Mouse (Mus musculus): ENCODE measurements around the gene Zranb2. TPM values are rescaled to one million over a fixed set of nuclear protein-coding genes. Genes with fewer than 3 reads are reported as not detected.

The Zranb2 gene
- polyA plus RNA-seq (2012; ENCODE audit: insufficient read depth, insufficient read length, missing spikeins), result 69.3 and 71.2 TPM in 2 replicates

DNA sequence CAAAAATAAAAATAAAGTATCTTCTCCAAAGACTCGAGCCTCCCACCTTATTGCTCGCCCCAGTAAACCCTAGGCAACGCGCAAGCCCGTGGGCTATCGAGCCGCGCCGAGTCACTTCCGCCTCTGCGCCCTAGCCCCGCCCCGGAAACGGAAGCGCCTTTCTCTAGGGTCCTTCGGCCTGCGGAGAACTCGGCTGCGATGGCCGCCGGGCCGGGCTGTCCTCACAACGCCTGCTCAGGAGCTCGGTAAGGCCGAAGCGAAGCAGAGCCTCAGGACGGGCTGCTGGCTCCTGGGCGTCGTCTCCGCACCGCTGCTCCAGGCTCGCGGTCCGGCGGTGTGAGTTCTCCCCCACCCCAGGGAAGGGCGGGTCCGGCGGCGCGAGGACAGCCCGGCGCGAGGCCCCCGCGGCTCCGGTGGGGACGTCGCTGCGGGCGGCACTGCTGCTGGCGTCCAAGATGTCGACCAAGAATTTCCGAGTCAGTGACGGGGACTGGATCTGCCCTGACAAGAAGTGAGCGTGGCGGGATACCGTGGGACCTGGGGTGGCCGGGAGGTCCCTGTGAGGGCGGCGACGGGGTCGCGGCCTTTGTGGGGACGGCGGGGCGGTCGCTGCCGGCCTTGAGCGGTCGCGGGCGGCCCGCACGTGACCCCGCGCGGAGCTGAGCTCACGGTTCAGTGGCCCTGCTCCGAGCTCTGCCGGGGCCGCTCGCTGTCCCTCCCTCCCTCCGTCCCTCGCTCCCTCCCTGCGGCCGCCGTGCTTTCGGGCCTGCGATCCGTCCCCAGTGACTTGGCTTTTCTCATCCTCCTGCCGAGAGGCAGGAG is at the start of gene Zranb2:
Gene Zranb2 (plus strand): TSS at position 197 of the 822 bp plus-strand sequence.
- H3K4me3 ChIP-seq (ENCODE audit: insufficient read depth, low read depth, low read length), result peak within 1 kb of the TSS; percentile 93
- H3K27ac ChIP-seq (replicated peaks; ENCODE audit: low read depth, low read length), result peak within 1 kb of the TSS; percentile 91
- no peaks in the 10 kb centered on the region for H3K4me1 ChIP-seq (ENCODE audit: control insufficient read depth, insufficient read depth, insufficient read length, low read length)

DNA sequence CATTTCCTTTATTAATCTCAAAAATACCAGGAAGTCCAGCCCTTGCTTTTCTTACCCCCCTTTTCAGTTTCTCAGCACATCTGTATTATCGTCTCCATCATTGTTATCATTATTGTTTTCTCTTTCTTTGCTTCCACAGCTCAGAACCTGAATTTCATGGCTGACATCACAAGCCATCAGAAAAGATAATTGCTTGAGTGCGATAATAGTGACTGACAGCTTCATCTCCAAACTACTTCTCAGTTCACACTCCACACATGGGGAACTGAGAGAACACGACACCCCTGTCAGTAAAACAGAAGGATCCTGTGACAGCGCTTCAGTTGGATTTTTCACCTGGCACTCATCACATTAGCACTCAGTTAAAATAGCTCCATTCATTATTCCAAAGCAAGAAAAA is 41.9 kb upstream of the Zranb2 start:
- Histone ChIP-seq H3K27ac (replicated peaks; ENCODE audit: low read depth, low read length) (no peak overlapping the region), H3K4me1 (ENCODE audit: control insufficient read depth, insufficient read depth, insufficient read length, low read length) (no peaks in the 10 kb centered on the region), H3K4me3 (ENCODE audit: insufficient read depth, low read depth, low read length) (no peak overlapping the region)

DNA sequence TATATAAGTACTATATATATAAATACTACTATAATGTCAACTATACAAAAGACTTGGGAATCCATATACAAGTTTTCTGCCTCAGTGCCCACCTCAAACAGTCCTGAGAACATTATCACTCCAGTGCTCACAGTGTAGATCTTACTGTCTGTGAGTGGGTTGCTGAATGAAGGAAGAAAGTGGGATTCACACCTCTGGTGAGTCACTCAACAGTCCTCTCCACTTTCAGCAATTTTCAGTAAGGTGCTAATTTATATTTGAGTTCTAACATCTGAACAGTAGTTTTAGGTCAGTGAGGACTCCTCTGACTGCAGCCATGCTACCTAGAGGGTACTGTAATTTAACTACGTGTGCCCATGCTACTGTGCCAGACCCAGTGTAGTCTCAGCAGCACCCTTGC is 31.7 kb upstream of the Zranb2 start:
- no peak overlapping the region for H3K27ac ChIP-seq (replicated peaks; ENCODE audit: low read depth, low read length)
- no peaks in the 10 kb centered on the region for H3K4me1 ChIP-seq (ENCODE audit: control insufficient read depth, insufficient read depth, insufficient read length, low read length)
- no peak overlapping the region for H3K4me3 ChIP-seq (ENCODE audit: insufficient read depth, low read depth, low read length)

DNA sequence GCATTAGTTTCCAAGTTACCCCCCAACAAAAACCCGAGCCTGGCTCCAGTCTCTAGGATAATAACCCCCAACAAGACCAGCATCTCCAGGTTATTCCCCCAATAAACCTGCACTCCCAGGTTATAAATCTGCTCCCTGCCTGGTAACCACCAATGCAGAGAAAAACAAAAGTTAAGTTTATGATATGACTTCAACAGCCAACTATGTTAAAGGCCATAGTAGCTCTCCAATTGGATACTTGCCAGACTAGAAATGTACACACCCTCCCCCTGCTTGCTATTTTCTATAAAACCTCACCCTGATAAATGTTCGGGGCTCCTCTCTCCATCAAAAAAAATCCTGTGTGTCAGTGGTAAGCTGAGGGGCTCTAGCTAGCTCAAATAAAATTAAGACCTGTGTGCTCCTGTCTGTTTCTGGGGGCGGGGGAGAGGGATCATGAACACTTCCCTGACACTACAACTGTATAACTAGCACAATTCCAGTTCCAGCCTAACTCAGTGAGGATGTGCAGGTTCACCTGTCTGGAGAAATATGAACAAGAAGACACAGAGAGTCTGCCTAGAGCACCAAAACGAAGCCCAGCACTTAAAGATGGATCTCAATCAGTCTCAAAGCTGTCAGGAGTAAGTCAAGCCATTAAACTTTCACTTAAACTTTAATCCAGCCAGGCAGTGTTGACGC is 19.7 kb upstream of the Zranb2 start:
- Histone ChIP-seq H3K4me1 (ENCODE audit: control insufficient read depth, insufficient read depth, insufficient read length, low read length) (no peaks in the 10 kb centered on the region), H3K4me3 (ENCODE audit: insufficient read depth, low read depth, low read length) (no peak overlapping the region), H3K27ac (replicated peaks; ENCODE audit: low read depth, low read length) (no peak overlapping the region)

DNA sequence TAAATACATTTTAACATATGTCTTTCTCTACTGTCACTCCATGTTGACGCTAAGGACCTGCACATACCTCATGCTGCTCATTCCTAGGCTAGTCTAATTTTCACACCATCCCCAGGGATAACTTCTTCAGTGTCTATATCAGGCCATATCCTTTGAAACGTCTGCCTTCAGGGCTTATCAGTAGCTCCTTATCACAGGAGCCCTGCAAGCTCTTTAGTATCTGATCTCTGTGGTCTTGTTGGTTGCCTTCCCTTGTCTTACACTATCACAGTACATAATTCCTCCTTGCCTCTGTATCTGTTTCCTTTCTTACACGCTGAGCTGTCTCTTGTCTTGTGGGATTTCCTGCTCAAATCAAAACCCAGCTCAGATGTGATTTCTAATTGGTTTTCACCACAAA is 17.5 kb upstream of the Zranb2 start:
- Histone ChIP-seq H3K4me1 (ENCODE audit: control insufficient read depth, insufficient read depth, insufficient read length, low read length) (no peaks in the 10 kb centered on the region), H3K27ac (replicated peaks; ENCODE audit: low read depth, low read length) (no peak overlapping the region), H3K4me3 (ENCODE audit: insufficient read depth, low read depth, low read length) (no peak overlapping the region)

DNA sequence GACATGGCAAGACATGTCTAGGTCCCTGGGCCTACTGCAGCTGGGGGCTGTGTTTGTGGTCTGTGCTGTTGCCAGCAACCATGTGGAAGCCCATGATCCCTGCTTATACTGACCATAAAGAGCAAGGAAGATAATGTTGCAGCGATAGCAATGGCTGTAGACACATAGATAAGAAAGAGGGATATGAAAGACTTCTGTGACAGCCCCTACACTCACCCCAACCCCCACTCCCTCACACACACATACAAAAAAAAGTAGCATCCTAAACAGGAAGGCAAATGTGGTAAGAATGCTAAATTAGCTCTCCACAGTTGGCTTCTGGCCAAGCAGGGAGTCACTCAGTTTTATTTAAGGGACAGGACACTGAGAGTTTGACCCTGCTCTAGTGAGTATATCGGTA is 16.0 kb upstream of the Zranb2 start:
- no peak overlapping the region for H3K27ac ChIP-seq (replicated peaks; ENCODE audit: low read depth, low read length)
- no peak overlapping the region for H3K4me3 ChIP-seq (ENCODE audit: insufficient read depth, low read depth, low read length)
- H3K4me1 ChIP-seq (ENCODE audit: control insufficient read depth, insufficient read depth, insufficient read length, low read length), result no peaks in the 10 kb centered on the region

DNA sequence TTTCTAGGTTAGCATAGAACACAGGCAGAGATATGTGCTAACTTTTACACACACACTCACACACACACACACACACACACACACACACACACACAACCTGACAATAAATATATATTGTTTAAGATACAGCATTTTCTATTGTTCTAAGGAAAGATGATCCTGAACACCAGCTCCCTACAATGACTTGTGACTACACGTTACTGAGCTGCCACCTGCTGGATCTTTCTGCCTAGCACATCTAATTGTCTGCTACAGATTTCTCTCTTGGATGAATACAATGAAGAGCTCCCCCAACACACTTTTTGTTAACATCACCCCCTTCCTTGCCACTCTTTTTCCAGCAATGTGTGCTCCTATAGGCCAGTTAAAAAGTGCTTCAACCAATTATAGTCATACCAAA is 13.5 kb upstream of the Zranb2 start:
- Histone ChIP-seq H3K27ac (replicated peaks; ENCODE audit: low read depth, low read length) (no peak overlapping the region), H3K4me1 (ENCODE audit: control insufficient read depth, insufficient read depth, insufficient read length, low read length) (no peaks in the 10 kb centered on the region), H3K4me3 (ENCODE audit: insufficient read depth, low read depth, low read length) (no peak overlapping the region)

DNA sequence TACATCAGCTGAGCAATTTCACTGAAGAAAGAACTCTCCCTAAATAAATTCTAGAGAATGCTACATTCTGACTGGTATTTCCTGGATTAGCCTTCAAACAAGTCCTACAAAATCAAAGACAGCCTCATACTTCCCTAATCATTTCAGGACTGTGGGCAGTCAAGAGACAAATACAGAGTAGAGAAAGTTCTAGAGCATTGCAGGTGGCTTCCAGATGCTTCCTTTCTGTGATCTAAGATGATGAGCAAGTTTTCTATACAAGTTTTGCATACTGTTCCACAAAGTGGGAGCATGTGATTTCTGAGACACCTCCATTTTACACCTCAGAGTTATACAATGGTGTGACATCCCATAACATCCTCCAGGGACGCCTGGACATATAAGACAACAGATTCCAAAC is 10.1 kb upstream of the Zranb2 start:
- Histone ChIP-seq H3K4me1 (ENCODE audit: control insufficient read depth, insufficient read depth, insufficient read length, low read length) (no peaks in the 10 kb centered on the region), H3K4me3 (ENCODE audit: insufficient read depth, low read depth, low read length) (no peak overlapping the region), H3K27ac (replicated peaks; ENCODE audit: low read depth, low read length) (no peak overlapping the region)

DNA sequence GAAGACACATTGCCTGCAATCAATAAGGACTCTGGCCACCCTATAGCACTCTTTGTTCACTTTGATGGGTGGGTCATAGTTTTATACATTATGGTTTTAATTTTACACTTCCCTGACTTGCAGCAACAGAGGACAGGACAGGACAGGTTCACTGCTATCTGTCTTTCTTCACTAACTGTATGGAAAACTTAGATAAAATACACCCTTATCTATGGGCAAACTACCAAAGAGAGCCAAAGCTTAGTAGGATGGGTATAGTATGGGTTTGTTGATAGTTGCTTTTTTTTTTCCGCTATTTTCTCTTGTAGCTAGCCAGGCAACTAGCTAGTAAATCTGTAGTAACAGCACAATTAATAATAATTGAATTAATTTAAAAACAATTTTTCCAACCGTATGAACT is 2.4 kb upstream of the Zranb2 start:
- no peaks in the 10 kb centered on the region for H3K4me1 ChIP-seq (ENCODE audit: control insufficient read depth, insufficient read depth, insufficient read length, low read length)
- H3K27ac ChIP-seq (replicated peaks; ENCODE audit: low read depth, low read length), result no peak overlapping the region
- H3K4me3 ChIP-seq (ENCODE audit: insufficient read depth, low read depth, low read length), result no peak overlapping the region

DNA sequence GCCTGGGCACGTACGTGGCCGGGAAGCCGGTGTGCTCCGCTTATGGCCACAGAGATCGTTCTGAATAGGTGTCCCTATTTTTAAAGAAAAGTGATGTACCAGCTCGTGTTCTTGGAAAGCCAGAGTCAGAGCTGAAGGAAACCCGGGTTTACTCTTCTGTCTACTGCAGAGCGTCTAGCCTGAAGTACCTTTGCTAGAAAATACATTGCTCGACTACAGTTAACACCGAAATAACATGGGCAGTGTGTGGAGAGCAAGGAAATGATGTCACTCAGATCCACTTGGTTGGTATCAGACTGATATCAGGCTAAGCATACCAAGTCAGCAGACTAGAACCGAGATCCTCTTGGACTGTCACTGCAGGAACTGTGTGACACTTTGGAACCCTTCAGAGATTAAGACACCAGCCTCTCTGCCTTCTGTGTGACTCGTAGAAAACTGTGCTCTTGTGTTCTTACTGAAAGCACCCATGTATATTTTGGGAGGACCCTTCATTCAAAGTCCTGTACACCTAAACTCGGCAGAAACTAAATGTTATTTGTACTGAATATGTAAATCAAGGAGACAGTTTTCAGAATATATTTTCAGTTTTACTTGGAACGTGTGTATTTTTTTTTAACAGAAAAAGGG is 941 bp downstream of the Zranb2 start:
- Histone ChIP-seq H3K4me1 (ENCODE audit: control insufficient read depth, insufficient read depth, insufficient read length, low read length) (no peaks in the 10 kb centered on the region), H3K4me3 (ENCODE audit: insufficient read depth, low read depth, low read length) (peak overlapping the region; percentile 93), H3K27ac (replicated peaks; ENCODE audit: low read depth, low read length) (peak overlapping the region; percentile 91)

DNA sequence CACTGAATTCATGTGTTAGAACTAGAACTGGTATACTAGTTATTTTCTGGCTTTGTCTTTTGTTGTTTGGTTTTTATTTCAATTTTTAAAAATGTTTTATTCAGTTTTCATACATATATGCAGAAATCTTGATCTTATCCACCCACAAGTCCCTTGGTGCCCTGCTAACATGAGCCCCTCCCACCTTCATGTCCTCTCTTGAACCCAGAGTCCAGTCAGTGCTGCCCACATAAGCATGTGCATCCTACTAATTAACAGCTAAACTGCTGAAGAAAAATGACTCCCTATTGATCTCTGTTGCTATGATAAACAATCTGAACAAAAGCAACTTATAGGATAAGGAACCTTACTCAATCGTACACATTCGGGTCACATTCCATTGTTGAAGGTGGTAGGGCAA is 15.4 kb downstream of the Zranb2 start:
- Histone ChIP-seq H3K4me1 (ENCODE audit: control insufficient read depth, insufficient read depth, insufficient read length, low read length) (no peaks in the 10 kb centered on the region), H3K4me3 (ENCODE audit: insufficient read depth, low read depth, low read length) (no peak overlapping the region), H3K27ac (replicated peaks; ENCODE audit: low read depth, low read length) (no peak overlapping the region)

DNA sequence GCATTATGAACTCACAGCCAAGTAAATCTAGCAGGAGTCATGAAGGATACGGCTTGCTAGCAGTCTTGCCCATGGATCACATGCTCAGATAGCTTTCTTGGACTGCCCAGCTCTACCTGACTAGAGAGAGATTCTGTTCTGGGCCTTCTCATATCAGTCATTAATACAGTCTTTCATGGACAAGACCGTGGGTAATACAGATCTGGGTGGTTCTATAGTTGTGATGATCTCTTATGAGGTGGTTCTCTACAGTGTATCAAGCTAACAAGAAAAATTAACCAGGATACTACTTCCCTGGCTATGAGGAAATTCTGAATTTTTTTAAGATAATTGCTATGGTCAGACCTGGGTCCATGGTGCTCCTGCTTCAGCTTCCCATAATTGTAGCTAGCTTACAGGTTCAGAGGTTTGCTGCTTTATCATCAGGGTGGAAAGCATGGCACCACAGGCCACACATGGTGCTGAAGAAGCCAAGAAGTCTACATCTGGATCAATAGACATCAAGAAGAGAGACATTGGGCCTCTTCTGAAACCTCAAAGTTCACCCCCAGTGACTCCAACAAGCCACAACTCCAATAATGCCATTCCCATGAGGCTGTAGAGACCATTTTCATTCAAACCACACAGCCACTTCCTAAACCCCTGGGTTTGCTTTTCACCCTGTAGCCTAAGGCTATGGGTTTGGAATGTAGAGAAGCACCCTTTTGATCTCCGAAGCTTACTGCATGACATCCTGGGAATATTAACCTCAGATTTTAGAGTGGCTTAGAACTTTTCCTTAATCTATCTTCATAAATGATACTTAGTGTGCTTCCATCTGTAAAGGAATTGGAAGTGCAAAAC is 16.0 kb downstream of the Zranb2 start:
- H3K27ac ChIP-seq (replicated peaks; ENCODE audit: low read depth, low read length), result no peak overlapping the region
- no peaks in the 10 kb centered on the region for H3K4me1 ChIP-seq (ENCODE audit: control insufficient read depth, insufficient read depth, insufficient read length, low read length)
- no peak overlapping the region for H3K4me3 ChIP-seq (ENCODE audit: insufficient read depth, low read depth, low read length)

DNA sequence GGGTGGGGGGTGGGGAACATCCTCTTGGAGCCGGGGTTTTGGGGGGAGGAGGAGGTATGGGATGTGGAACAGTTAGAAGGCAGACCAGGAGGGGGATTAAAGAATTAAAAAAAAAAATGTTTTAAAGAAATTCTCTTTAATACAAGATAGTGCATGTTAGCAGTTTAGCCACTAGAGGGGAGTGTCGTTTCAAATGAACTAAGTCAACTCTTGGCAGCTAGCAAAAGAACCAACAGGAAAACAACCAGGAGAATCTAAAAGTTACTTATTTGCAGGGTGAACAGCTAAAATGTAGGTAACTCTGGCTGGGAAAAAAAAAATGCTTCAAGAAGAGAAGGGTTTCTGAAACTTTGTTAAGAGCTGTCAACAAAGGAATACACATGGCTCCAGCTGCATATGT is 31.2 kb downstream of the Zranb2 start:
- Histone ChIP-seq H3K4me3 (ENCODE audit: insufficient read depth, low read depth, low read length) (no peak overlapping the region), H3K4me1 (ENCODE audit: control insufficient read depth, insufficient read depth, insufficient read length, low read length) (no peaks in the 10 kb centered on the region), H3K27ac (replicated peaks; ENCODE audit: low read depth, low read length) (no peak overlapping the region)

DNA sequence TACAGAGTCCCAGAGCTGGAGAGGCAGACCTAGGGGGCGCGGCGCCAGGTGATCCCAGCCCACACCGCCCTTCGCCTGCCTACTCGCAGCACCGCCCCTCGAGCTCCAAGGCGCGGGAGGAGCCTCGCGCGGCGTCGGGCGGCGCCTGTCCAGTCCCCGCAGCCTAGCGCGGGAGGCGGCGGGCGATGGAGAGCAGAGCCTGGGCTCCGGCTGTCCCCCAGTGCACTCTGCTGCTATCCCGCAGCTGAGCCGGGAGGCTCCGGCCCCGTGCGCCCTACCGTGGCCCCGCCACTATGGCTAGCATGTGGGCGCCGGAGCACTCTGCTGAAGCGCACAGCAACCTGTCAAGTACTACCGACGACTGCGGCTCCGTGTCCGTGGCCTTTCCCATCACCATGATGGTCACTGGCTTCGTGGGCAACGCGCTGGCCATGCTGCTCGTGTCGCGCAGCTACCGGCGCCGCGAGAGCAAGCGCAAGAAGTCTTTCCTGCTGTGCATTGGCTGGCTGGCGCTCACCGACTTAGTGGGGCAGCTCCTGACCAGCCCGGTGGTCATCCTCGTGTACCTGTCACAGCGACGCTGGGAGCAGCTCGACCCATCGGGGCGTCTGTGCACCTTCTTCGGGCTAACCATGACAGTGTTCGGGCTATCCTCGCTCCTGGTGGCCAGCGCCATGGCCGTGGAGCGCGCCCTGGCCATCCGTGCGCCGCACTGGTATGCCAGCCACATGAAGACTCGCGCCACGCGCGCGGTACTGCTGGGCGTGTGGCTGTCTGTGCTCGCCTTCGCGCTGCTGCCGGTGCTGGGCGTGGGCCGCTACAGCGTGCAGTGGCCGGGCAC is 33.0 kb downstream of the Zranb2 start, which contains the start of gene Ptger3:
Gene Ptger3 (plus strand): TSS at position 168 of the 841 bp plus-strand sequence.
- Histone ChIP-seq H3K4me1 (ENCODE audit: control insufficient read depth, insufficient read depth, insufficient read length, low read length) (0 out of 2 replicates have a peak, but pooled peaks cover 1% of the 10 kb centered on the region), H3K4me3 (ENCODE audit: insufficient read depth, low read depth, low read length) (peak within 1 kb of the TSS; percentile 78)

More for the DNA sequence above, 33.0 kb downstream of the Zranb2 start, which contains the start of gene Ptger3:
- peak within 1 kb of the TSS; percentile 65 for H3K27ac ChIP-seq (replicated peaks; ENCODE audit: low read depth, low read length)

Data from brown adipose tissue, adult 24 weeks (tissue).